Comparison of ENCODE assay signal across 17 mouse cellular contexts in genomic region chrX:102067118-102067517, GRCm38 (mm10). TPM values are rescaled to one million over a fixed set of nuclear protein-coding genes. Genes with fewer than 3 reads are reported as not detected.
DNase-seq lines count a peak whose midpoint lies in the region; ATAC-seq and TF ChIP-seq lines count a peak whose summit lies in the region.
"Had no signal": no experiment of that assay in that cellular context is flagged by ENCODE, and none has a peak within 500 bp of the region (broad histone marks: within the 10 kb centered on the region; RNA-seq: fewer than 3 reads in every experiment).

No protein-coding gene starts in this region.

- H3K4me2 ChIP-seq in hindbrain, postnatal 0 days (ENCODE audit: low read depth, low read length) = no peak overlapping the region
- no peak overlapping the region for H3K4me2 ChIP-seq in hindbrain, embryonic 13.5 days
- H3K4me2 ChIP-seq in neural tube, embryonic 15.5 days = 0 out of 2 replicates have a peak overlapping the region, but pooled peaks have one; percentile 9
- H3K4me2 ChIP-seq: liver, embryonic 13.5 days had no signal

- WGBS in hindbrain, postnatal 0 days = 69% methylated on average over 6 of the region's 6 CpGs
- 72% methylated on average over 6 of the region's 6 CpGs for WGBS in hindbrain, embryonic 13.5 days
- WGBS in neural tube, embryonic 15.5 days = 77% methylated on average over 6 of the region's 6 CpGs

- no peak overlapping the region for H3K9ac ChIP-seq in hindbrain, postnatal 0 days (replicated peaks; ENCODE audit: low read length)
- no peak overlapping the region for H3K9ac ChIP-seq in hindbrain, embryonic 13.5 days
- H3K9ac ChIP-seq in neural tube, embryonic 15.5 days (replicated peaks) = no peak overlapping the region
- H3K9ac ChIP-seq: liver, embryonic 13.5 days had no signal

- H3K27ac ChIP-seq in hindbrain, postnatal 0 days = no peak overlapping the region
- no peak overlapping the region for H3K27ac ChIP-seq in hindbrain, embryonic 13.5 days
- H3K27ac ChIP-seq in neural tube, embryonic 15.5 days (replicated peaks) = no peak overlapping the region
- H3K27ac ChIP-seq: embryonic facial prominence, embryonic 10.5 days; heart, adult 2 months; limb, embryonic 10.5 days; liver, embryonic 13.5 days had no signal

- no peak for ATAC-seq in hindbrain, postnatal 0 days
- no peak for ATAC-seq in hindbrain, embryonic 13.5 days (ENCODE audit: low FRiP score)
- ATAC-seq in neural tube, embryonic 15.5 days (ENCODE audit: low FRiP score) = no peak

- no peak overlapping the region for H3K4me3 ChIP-seq in hindbrain, postnatal 0 days (ENCODE audit: low read length)
- H3K4me3 ChIP-seq in hindbrain, embryonic 13.5 days = no peak overlapping the region
- no peak overlapping the region for H3K4me3 ChIP-seq in neural tube, embryonic 15.5 days (replicated peaks)
- H3K4me3 ChIP-seq: embryonic facial prominence, embryonic 10.5 days; erythroblast, embryonic 14.5 days; heart, adult 2 months; limb, embryonic 10.5 days; liver, embryonic 13.5 days; megakaryocyte, embryonic 14.5 days had no signal

- TF ChIP-seq CTCF in hindbrain, postnatal 0 days (IDR thresholded peaks at IDR 0.05; ENCODE audit: low read depth) = peak; percentile 53

- H3K4me1 ChIP-seq in hindbrain, postnatal 0 days (ENCODE audit: insufficient read depth, low read length) = no peaks in the 10 kb centered on the region
- peaks cover 48% of the 10 kb centered on the region for H3K4me1 ChIP-seq in hindbrain, embryonic 13.5 days (replicated peaks)
- peaks cover 19% of the 10 kb centered on the region for H3K4me1 ChIP-seq in neural tube, embryonic 15.5 days
- H3K4me1 ChIP-seq: liver, embryonic 13.5 days had no signal

- no peaks in the 10 kb centered on the region for H3K36me3 ChIP-seq in hindbrain, postnatal 0 days (ENCODE audit: insufficient read depth, low read length)
- no peaks in the 10 kb centered on the region for H3K36me3 ChIP-seq in hindbrain, embryonic 13.5 days
- H3K36me3 ChIP-seq in neural tube, embryonic 15.5 days = no peaks in the 10 kb centered on the region
- H3K36me3 ChIP-seq: liver, embryonic 13.5 days had no signal

- H3K9me3 ChIP-seq in hindbrain, postnatal 0 days (ENCODE audit: low read length) = no peaks in the 10 kb centered on the region
- H3K9me3 ChIP-seq in hindbrain, embryonic 13.5 days = no peaks in the 10 kb centered on the region
- H3K9me3 ChIP-seq in neural tube, embryonic 15.5 days (replicated peaks) = no peaks in the 10 kb centered on the region
- H3K9me3 ChIP-seq: embryonic facial prominence, embryonic 10.5 days; limb, embryonic 10.5 days; liver, embryonic 13.5 days had no signal

- no peaks in the 10 kb centered on the region for H3K27me3 ChIP-seq in hindbrain, postnatal 0 days (ENCODE audit: insufficient read depth, low read length)
- H3K27me3 ChIP-seq in hindbrain, embryonic 13.5 days = peaks cover 14% of the 10 kb centered on the region; the same call in 1 of the 2 replicates
- peaks cover 8% of the 10 kb centered on the region for H3K27me3 ChIP-seq in neural tube, embryonic 15.5 days (replicated peaks)

- DNase-seq in cerebellum, postnatal 14 days = peak; percentile 33 to 44
- no peak for DNase-seq in cerebellum, adult 9-11 months
- peak; percentile 35 for DNase-seq in hindbrain, postnatal 0 days (ENCODE audit: low spot score)
- DNase-seq in neural tube, embryonic 10.5 days (ENCODE audit: extremely low spot score, low spot score) = no peak
- DNase-seq in right cerebral cortex, postnatal 4 days = no peak
- DNase-seq in kidney, postnatal 10 days = no peak
- DNase-seq: B cell, adult 2 months; heart, postnatal 14 days; kidney, postnatal 25 days; liver, embryonic 13.5 days had no signal

RNA-seq across cellular contexts. Expression of gene Rtl5, which starts 4.0 kb away (rescaled TPM):
- 23.7 and 33.8 TPM in 2 replicates for total RNA-seq in hindbrain, postnatal 0 days (2014; rRNA removed)
- polyA plus RNA-seq in hindbrain, postnatal 0 days (2015; fragmentation: Nextera tagmentation; extraction: Ambion mirVana) = 3.6 and 4.8 TPM in 2 replicates
- 4.7 and 7.1 TPM in 2 replicates for polyA plus RNA-seq in hindbrain, embryonic 13.5 days (2015; fragmentation: Nextera tagmentation; extraction: Ambion mirVana)
- 4.7 and 6.3 TPM in 2 replicates for polyA plus RNA-seq in neural tube, embryonic 15.5 days (2015; fragmentation: Nextera tagmentation; extraction: Ambion mirVana)

RNA-seq across cellular contexts. Expression of gene Pin4, which starts 52.1 kb away (rescaled TPM):
- total RNA-seq in hindbrain, postnatal 0 days (2014; rRNA removed) = 2.2 and 5.3 TPM in 2 replicates
- 50.1 and 57.6 TPM in 2 replicates for polyA plus RNA-seq in hindbrain, postnatal 0 days (2015; fragmentation: Nextera tagmentation; extraction: Ambion mirVana)
- polyA plus RNA-seq in hindbrain, embryonic 13.5 days (2015; fragmentation: Nextera tagmentation; extraction: Ambion mirVana) = 82.0 and 83.3 TPM in 2 replicates
- 69.9 and 71.6 TPM in 2 replicates for polyA plus RNA-seq in neural tube, embryonic 15.5 days (2015; fragmentation: Nextera tagmentation; extraction: Ambion mirVana)

Comparison
In these comparisons a context has a peak if more than half of its experiments do, and no peak if none do; other contexts are left out.
1. DNase-seq: peak in cerebellum, postnatal 14 days (2 of 2) and hindbrain, postnatal 0 days (single experiment); none in cerebellum, adult 9-11 months (single experiment), neural tube, embryonic 10.5 days (single experiment), right cerebral cortex, postnatal 4 days (single experiment) and kidney, postnatal 10 days (single experiment).